Mouse (Mus musculus) olfactory bulb, adult 2 months (tissue): ENCODE results near the gene Cd47.

Source experiments
- CTCF ChIP-seq: fragments of 200-500 bp; IDR thresholded peaks from 2 replicates; pipeline ENCODE4 v1.5.1; 2012; ENCODE audit warnings: low read depth, mild to moderate bottlenecking, low read length, moderate library complexity; ENCODE audit not compliant: insufficient read depth
- POLR2A ChIP-seq: fragments of 200-500 bp; IDR thresholded peaks from 2 replicates; pipeline ENCODE4 v1.6.1; 2012; ENCODE audit warnings: mild to moderate bottlenecking, low read depth, low read length, moderate library complexity; ENCODE audit not compliant: insufficient read depth

- TF ChIP-seq POLR2A (no peak), CTCF (no peak)
Observed at GRCm38 (mm10) chr16:49943726-49944125, 143.4 kb downstream of the Cd47 start.
